Mouse (Mus musculus): ENCODE data around the gene Rin3. TPM values are rescaled to one million over a fixed set of nuclear protein-coding genes. Genes with fewer than 3 reads are reported as not detected.
"Not testable (repeated sequence)": the region's sequence is repeated elsewhere in the genome, so short reads cannot be mapped to it uniquely, and the experiment has no call there.

The Rin3 gene
- polyA plus RNA-seq, 1 experiment from 2014 or later: 9.3 TPM

DNA sequence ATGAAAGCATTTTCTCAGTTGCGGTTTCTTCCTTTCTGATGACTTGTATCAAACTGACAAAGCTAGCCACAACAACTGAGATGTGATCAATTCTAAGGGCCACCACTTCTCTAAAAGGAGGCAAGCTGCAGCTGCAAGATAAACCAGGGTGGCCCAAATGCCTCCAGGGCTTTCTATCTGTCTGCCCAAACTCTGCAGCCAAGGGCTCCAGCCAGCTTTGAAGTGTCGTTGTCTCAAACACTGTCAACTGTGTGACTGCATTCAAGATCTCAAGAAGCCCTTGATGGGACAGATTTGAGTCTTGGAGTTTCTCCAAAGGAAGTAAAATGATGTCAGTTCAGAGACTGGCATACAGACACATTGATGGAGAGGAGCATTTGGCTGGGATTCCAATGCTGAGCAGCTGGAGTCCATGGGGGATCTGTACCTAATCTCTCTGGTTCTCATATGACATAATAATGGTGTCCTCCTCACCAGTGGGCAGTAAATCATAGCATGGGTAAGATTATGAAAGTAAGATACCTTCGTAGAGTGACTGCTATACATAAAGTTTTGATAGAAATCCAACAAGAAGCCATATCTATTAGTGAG, 24.2 kb upstream of the Rin3 start:
- Histone ChIP-seq H3K27me3 (no peaks in the 10 kb centered on the region), H3K4me2 (no peak overlapping the region), H3K4me3 (no peak overlapping the region), H3K4me1 (peaks cover 25% of the 10 kb centered on the region), H3K9me3 (no peaks in the 10 kb centered on the region), H3K9ac (no peak overlapping the region), H3K27ac (no peak overlapping the region), H3K36me3 (no peaks in the 10 kb centered on the region)
- ATAC-seq (ENCODE audit: insufficient number of reproducible peaks, low FRiP score, low TSS enrichment, low read depth): no peak
- WGBS: 73% methylated on average over 3 of the region's 3 CpGs

DNA sequence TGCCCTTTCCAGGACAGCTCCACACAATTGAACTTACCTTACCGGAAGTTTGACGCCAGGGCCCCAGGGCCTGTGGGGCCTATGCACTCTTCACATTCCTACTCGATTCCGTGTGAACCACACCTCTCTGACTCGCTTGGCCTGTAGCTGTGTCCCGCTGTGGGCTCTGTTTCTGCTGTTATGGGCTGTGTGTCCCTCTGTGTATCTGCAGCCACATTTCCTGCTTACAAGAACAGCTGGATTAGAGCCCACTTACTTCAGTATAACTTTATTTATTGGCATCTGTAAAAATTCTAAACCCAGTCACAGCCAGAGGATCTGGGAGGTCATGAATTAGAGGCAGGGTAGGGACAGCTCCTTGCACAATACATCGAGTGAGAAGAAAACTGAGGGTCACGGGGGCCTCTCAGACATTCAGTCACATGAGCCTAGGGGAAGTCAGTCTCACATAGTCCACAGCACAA, 20.9 kb upstream of the Rin3 start:
- 15% methylated on average over 8 of the region's 8 CpGs for WGBS
- peaks cover 25% of the 10 kb centered on the region for H3K4me1 ChIP-seq
- no peak for ATAC-seq (ENCODE audit: insufficient number of reproducible peaks, low FRiP score, low TSS enrichment, low read depth)
- H3K27me3 ChIP-seq: no peaks in the 10 kb centered on the region
- H3K4me3 ChIP-seq: no peak overlapping the region
- no peak overlapping the region for H3K9ac ChIP-seq
- no peak overlapping the region for H3K4me2 ChIP-seq
- peak overlapping the region; percentile 18; the same call in 1 of the 2 replicates for H3K27ac ChIP-seq
- no peaks in the 10 kb centered on the region for H3K9me3 ChIP-seq
- H3K36me3 ChIP-seq: no peaks in the 10 kb centered on the region

DNA sequence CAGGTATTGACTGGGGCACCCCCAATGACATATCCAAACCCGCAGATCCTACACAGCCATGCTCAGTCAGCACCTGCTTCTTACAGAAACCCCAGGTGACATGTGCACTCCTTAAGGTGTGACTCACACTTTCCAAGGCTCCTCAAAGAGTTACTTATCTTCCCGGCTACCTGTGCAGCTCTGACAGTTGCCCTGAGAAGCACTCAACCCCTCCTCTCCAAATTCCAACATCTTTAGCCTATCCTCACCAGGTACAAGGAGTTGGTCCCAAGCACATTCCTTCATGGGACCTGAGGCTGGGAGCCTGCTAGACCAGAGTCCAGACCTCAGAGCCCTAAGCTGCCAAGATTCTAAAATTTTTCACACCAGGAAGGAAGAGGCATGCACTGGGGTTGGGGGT, 20.0 kb upstream of the Rin3 start:
- Histone ChIP-seq H3K27ac (no peak overlapping the region), H3K4me1 (peaks cover 25% of the 10 kb centered on the region), H3K36me3 (no peaks in the 10 kb centered on the region), H3K27me3 (no peaks in the 10 kb centered on the region), H3K4me3 (no peak overlapping the region), H3K9me3 (no peaks in the 10 kb centered on the region), H3K4me2 (no peak overlapping the region), H3K9ac (no peak overlapping the region)
- WGBS: 83% methylated on average over 2 of the region's 2 CpGs
- no peak for ATAC-seq (ENCODE audit: insufficient number of reproducible peaks, low FRiP score, low TSS enrichment, low read depth)

DNA sequence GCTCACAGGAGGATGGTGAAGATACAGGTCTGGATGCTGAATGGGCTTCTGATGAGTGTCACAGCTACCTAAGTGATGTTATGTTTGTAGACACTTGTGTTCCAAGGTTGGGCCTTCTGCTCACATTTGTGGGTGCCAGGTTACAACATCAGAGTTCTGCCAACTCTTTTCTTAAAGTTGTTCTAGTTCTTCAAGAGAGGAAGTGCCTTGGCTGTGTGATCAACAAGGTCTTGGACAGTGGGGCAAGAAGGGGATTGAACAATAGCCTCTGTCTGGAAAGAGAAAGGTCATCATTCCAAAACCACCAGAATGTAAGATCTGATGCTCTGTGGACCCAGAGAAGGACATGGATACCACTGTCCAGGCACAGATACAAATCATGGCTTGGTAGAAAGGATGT, 19.6 kb upstream of the Rin3 start:
- Histone ChIP-seq H3K36me3 (no peaks in the 10 kb centered on the region), H3K27me3 (no peaks in the 10 kb centered on the region), H3K27ac (no peak overlapping the region), H3K9ac (no peak overlapping the region), H3K9me3 (no peaks in the 10 kb centered on the region), H3K4me1 (peaks cover 25% of the 10 kb centered on the region), H3K4me3 (no peak overlapping the region), H3K4me2 (no peak overlapping the region)
- no peak for ATAC-seq (ENCODE audit: insufficient number of reproducible peaks, low FRiP score, low TSS enrichment, low read depth)

DNA sequence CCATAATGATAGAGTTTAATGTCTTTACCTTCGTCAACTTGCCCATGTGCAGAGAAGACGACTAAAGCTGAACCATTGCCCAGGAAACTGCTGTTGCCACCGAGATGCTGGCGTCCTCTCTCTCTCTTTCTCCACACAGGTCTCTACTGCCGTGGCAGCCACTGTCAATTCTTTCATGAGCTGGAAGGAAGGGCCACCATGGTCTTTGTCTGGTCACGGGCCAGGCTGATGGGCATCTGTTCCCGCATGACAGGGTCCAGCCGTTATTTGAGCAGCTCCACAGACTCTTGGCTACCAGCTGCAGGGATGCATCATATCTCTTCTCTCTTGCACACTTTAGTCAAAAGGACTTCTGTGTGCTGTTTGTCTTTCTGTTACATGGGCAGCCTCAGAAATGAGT, 16.4 kb upstream of the Rin3 start:
- Histone ChIP-seq H3K4me1 (peaks cover 23% of the 10 kb centered on the region), H3K9me3 (no peaks in the 10 kb centered on the region), H3K36me3 (no peaks in the 10 kb centered on the region), H3K4me2 (no peak overlapping the region), H3K27ac (no peak overlapping the region), H3K4me3 (no peak overlapping the region), H3K27me3 (no peaks in the 10 kb centered on the region), H3K9ac (no peak overlapping the region)
- no peak for ATAC-seq (ENCODE audit: insufficient number of reproducible peaks, low FRiP score, low TSS enrichment, low read depth)
- 90% methylated on average over 8 of the region's 8 CpGs for WGBS

DNA sequence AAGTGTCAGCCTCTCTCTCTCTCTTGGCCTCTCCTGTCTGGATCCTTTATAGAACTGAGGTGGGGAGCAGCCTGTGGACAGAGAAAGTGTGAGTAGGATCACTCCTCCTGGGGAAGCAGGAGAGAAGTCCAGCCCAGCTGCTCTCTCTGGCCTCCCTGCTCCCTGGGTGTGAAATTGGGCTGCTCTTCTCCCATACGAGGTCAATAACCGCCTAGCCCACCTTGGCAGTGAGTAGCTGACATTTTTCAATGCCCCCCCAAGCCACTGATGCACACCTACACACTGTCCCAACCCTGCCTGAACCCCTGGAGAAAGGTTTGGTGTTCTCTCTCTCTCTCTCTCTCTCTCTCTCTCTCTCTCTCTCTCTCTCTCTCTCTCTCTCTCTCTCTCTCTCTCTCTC, 13.7 kb upstream of the Rin3 start:
- no peak overlapping the region for H3K4me2 ChIP-seq
- no peak overlapping the region for H3K9ac ChIP-seq
- H3K4me3 ChIP-seq: no peak overlapping the region
- no peaks in the 10 kb centered on the region for H3K36me3 ChIP-seq
- H3K27ac ChIP-seq: no peak overlapping the region
- H3K4me1 ChIP-seq: 0 out of 2 replicates have a peak, but pooled peaks cover 2% of the 10 kb centered on the region
- no peak for ATAC-seq (ENCODE audit: insufficient number of reproducible peaks, low FRiP score, low TSS enrichment, low read depth)
- no peaks in the 10 kb centered on the region for H3K27me3 ChIP-seq
- no peaks in the 10 kb centered on the region for H3K9me3 ChIP-seq
- 34% methylated on average over 2 of the region's 2 CpGs for WGBS

DNA sequence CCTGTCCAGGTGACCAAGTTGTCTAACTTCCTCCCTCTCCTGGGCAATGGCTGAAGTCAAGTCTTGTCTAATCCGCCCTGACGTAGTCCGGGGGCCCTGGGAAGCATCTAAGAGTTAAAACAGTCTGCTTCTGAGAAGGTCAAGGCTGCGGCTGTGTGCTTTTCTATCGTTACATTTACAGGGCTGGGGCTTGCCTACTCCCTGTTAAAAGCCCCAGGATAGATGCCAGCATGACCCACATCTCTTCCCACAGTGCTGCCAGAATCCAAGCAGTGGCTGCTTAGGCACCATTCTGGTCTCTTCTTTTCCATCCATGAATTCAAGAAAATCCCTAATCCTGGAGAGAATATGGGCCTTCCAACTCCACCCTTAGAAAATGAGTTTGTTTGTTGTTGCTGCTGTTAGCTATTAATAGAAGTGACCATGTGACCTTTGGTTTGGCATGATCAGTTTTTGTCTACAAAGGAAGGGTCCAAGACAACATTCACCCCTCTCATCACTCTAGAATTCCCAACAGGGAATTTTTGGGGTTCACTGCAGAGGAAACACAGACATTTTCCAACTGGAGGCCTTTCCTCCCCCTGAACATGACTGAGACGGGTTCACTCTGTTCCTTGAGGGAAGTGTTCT, 12.0 kb upstream of the Rin3 start:
- 65% methylated on average over 6 of the region's 6 CpGs for WGBS
- H3K9ac ChIP-seq: no peak overlapping the region

DNA sequence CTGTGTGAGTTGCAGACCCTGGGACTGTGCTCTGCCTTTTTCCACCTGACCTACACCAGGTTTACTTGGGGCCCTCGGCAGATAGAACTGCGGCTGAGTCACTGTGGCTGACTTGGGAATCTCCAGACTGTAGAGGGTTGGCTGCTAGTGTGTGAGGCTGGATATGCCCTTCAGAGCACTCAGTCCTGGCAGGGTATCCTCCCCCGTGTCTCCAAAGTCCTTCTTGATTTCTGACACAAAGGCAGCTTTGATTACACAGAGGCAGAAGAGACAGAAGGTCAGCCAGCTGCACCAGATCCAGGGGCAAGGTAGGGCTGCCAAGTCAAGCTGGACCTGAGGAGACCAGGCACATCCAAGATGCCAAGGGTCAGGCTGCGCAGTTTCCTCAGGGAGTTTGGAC, 11.4 kb upstream of the Rin3 start:
- no peak overlapping the region for H3K27ac ChIP-seq
- 79% methylated on average over 4 of the region's 4 CpGs for WGBS
- peaks cover 10% of the 10 kb centered on the region; the same call in 1 of the 2 replicates for H3K4me1 ChIP-seq

More for the DNA sequence above, 12.0 kb upstream of the Rin3 start:
- H3K9me3 ChIP-seq: no peaks in the 10 kb centered on the region
- H3K27ac ChIP-seq: no peak overlapping the region
- H3K4me1 ChIP-seq: peaks cover 4% of the 10 kb centered on the region; the same call in 1 of the 2 replicates
- H3K27me3 ChIP-seq: no peaks in the 10 kb centered on the region
- H3K36me3 ChIP-seq: no peaks in the 10 kb centered on the region
- no peak for ATAC-seq (ENCODE audit: insufficient number of reproducible peaks, low FRiP score, low TSS enrichment, low read depth)
- no peak overlapping the region for H3K4me2 ChIP-seq
- no peak overlapping the region for H3K4me3 ChIP-seq

DNA sequence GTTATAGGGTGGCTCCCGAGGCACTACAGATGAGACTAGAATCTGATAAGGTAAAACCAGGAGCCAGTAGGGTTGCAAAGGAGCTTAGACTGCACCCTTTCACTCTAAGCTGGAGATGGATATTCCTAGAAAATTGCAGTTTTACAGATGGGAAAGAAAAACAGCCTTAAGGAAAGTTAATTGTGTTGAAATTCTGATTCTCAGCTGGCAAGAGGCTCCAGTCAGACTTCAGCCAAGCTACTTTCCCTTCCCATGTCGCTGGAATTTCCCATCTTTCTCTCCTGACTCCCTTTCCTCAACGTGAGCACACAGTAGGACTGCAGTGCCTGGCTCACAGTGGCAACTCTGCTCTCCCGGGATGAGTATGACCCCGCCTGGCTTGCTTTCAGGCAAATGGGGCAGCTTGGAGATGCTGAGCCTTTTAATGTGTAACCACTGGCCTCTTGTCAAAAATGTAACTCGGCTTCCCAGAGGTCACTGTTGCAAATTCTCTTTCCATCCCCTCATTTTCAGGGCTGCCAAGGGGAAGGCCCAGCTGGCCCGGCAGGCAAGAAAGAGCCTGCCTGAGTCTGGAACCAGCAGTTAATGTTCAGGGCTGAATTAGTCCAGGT, 6.9 kb upstream of the Rin3 start:
- Histone ChIP-seq H3K4me1 (peaks cover 8% of the 10 kb centered on the region; the same call in 1 of the 2 replicates), H3K27me3 (no peaks in the 10 kb centered on the region), H3K9ac (no peak overlapping the region), H3K36me3 (no peaks in the 10 kb centered on the region), H3K4me2 (no peak overlapping the region), H3K4me3 (no peak overlapping the region), H3K9me3 (no peaks in the 10 kb centered on the region; the same call in 1 of the 2 replicates), H3K27ac (peak overlapping the region; percentile 80)
- peak; percentile 68; the same call in 1 of the 2 replicates for ATAC-seq (ENCODE audit: insufficient number of reproducible peaks, low FRiP score, low TSS enrichment, low read depth)
- 35% methylated on average over 7 of the region's 7 CpGs for WGBS

More for the DNA sequence above, 11.4 kb upstream of the Rin3 start:
- Histone ChIP-seq H3K9me3 (no peaks in the 10 kb centered on the region), H3K27me3 (no peaks in the 10 kb centered on the region), H3K9ac (no peak overlapping the region), H3K36me3 (no peaks in the 10 kb centered on the region), H3K4me3 (no peak overlapping the region), H3K4me2 (no peak overlapping the region)
- ATAC-seq (ENCODE audit: insufficient number of reproducible peaks, low FRiP score, low TSS enrichment, low read depth): no peak

DNA sequence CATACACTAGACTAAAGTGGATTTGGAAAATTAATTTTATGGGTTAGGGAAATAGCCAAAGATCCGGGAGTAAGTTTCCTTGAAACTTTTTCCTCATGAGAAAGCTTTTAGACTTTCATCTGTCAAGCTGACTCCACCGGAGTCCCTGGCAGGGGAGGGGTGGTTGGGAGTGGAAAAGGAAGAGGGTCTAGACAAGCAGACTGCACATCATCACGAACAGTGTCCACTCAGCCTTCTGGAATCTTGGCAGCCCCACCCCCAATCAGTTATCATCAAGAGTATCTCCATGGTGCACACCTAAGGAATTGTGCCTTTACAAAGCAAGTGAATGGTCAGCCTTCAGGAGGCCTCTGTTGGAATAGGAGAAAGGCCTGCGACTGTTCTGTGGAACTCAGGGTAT, 2.6 kb upstream of the Rin3 start:
- not testable (repeated sequence) for H3K4me3 ChIP-seq; H3K27me3 ChIP-seq; H3K4me2 ChIP-seq; H3K27ac ChIP-seq; H3K9me3 ChIP-seq; H3K36me3 ChIP-seq; ATAC-seq (ENCODE audit: insufficient number of reproducible peaks, low FRiP score, low TSS enrichment, low read depth); H3K9ac ChIP-seq
- 48% methylated on average over 4 of the region's 4 CpGs for WGBS
- H3K4me1 ChIP-seq: peaks cover 39% of the 10 kb centered on the region

DNA sequence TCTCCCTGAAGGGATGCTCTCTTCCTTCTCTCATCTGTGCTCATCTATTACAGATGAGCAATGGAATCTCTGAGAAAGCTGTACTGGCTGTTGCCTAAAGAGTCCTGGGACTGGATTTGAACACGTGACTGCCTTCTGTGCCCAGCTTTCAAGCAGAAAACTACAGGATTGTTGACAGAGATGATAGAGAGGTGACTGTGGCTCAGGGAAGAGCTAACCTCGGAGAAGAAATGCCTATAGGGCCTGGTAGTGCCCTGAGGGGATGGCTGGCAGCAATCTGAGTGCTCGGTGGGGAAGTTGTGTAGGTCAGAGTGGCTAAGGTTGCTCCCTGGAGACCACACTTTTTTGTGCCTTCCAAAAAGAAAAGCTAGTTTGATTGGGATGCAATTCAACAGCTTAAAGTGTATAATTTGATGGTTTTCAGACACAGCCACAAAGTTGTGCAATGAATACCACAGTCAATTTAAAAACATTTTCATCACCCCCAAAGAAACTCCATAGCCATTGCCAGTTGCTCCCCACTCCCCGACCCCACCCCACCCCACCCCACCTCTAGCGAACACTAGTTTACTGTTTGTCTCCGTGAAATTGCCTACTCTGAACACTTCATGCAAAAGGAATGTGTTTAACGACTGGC, 1.9 kb upstream of the Rin3 start:
- Histone ChIP-seq H3K27ac (no peak overlapping the region), H3K9me3 (no peaks in the 10 kb centered on the region; the same call in 1 of the 2 replicates), H3K27me3 (no peaks in the 10 kb centered on the region), H3K36me3 (no peaks in the 10 kb centered on the region), H3K4me1 (peaks cover 43% of the 10 kb centered on the region), H3K9ac (no peak overlapping the region), H3K4me3 (no peak overlapping the region), H3K4me2 (no peak overlapping the region)
- 48% methylated on average over 7 of the region's 7 CpGs for WGBS
- ATAC-seq (ENCODE audit: insufficient number of reproducible peaks, low FRiP score, low TSS enrichment, low read depth): no peak

DNA sequence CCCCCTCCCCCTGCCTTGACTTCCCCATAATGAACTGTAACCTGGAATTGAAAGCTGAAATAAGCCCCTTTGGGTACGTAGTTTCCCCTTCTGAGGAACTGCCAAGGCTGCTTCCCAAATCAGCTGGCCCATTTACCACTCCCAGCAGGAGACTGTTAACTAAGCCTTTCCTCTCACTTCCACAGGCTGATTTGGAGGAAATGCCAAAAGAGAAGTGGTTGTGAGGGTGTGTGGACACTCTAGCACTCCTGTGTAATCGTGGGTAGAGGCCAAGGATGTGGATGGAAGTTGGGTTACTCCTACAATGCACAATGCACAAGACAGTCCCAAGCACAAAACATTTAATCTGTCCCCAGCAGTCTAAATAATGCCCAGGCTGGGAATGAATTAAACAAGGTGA, 722 bp upstream of the Rin3 start:
- H3K4me1 ChIP-seq: peaks cover 49% of the 10 kb centered on the region
- H3K9ac ChIP-seq: no peak overlapping the region
- no peaks in the 10 kb centered on the region; the same call in 1 of the 2 replicates for H3K9me3 ChIP-seq
- no peaks in the 10 kb centered on the region for H3K36me3 ChIP-seq
- H3K27ac ChIP-seq: no peak overlapping the region
- H3K4me3 ChIP-seq: no peak overlapping the region
- H3K4me2 ChIP-seq: peak overlapping the region; percentile 91; the same call in 1 of the 2 replicates
- H3K27me3 ChIP-seq: no peaks in the 10 kb centered on the region
- ATAC-seq (ENCODE audit: insufficient number of reproducible peaks, low FRiP score, low TSS enrichment, low read depth): no peak
- WGBS: 51% methylated on average over 2 of the region's 2 CpGs

All from limb, embryonic 15.5 days (tissue).